Mouse (Mus musculus) liver, embryonic 15.5 days (tissue): ENCODE data around the gene Tmem221. TPM values are rescaled to one million over a fixed set of nuclear protein-coding genes. Genes with fewer than 3 reads are reported as not detected.

Experiments
- ATAC-seq: fragments of 200-750 bp; cut with Nextera tagmentation; 2 replicates; pipeline ENCODE4 v1.8.0; 2017; ENCODE audit warnings: moderate number of reproducible peaks, mild to moderate bottlenecking, moderate library complexity; ENCODE audit not compliant: insufficient read depth
- H3K27ac ChIP-seq: fragments of 300-500 bp; sonication (generic); replicated peaks from 2 replicates; pipeline ENCODE4 v1.5.1; 2015; ENCODE audit warnings: mild to moderate bottlenecking, inconsistent platforms
- H3K27me3 ChIP-seq: fragments of 300-500 bp; sonication (generic); 2 replicates; pipeline ENCODE4 v1.6.1; 2015; ENCODE audit warnings: mild to moderate bottlenecking, inconsistent platforms
- H3K36me3 ChIP-seq: fragments of 300-500 bp; sonication (generic); replicated peaks from 2 replicates; pipeline ENCODE4 v1.6.1; 2015; ENCODE audit warnings: moderate library complexity, mild to moderate bottlenecking, inconsistent platforms
- H3K4me1 ChIP-seq: fragments of 300-500 bp; sonication (generic); replicated peaks from 2 replicates; pipeline ENCODE4 v1.6.1; 2015; ENCODE audit warnings: inconsistent platforms
- H3K4me2 ChIP-seq: fragments of 300-500 bp; sonication (generic); 2 replicates; pipeline ENCODE4 v1.6.1; 2015; ENCODE audit warnings: moderate library complexity, mild to moderate bottlenecking, inconsistent platforms
- H3K4me3 ChIP-seq: fragments of 300-500 bp; sonication (generic); replicated peaks from 2 replicates; pipeline ENCODE4 v1.5.1; 2015; ENCODE audit warnings: mild to moderate bottlenecking, inconsistent platforms
- H3K9ac ChIP-seq: fragments of 300-500 bp; sonication (generic); 2 replicates; pipeline ENCODE4 v1.6.1; 2015; ENCODE audit warnings: moderate library complexity, mild to moderate bottlenecking, inconsistent platforms
- H3K9me3 ChIP-seq: fragments of 300-500 bp; sonication (generic); replicated peaks from 2 replicates; pipeline ENCODE4 v1.6.1; 2016; ENCODE audit warnings: inconsistent platforms
- WGBS: fragments of 180-500 bp; shearing (Covaris S2); methylation state at CpG from one replicate; pipeline ENCODE4 v1.1.7; 2015; ENCODE audit warnings: mixed read lengths; ENCODE audit not compliant: insufficient replicate concordance; 5-methylcytosine and 5-hydroxymethylcytosine counted together
- polyA plus RNA-seq: library from polyadenylated mRNA; unstranded; fragments of >200 nt; fragmentation: Nextera tagmentation; extraction: Ambion mirVana; gene quantifications from 2 replicates; pipeline ENCODE4 v1.2.1, GENCODE M21; 2015

Tmem221 gene
- 0.50 and 0.94 TPM in 2 replicates for polyA plus RNA-seq

DNA sequence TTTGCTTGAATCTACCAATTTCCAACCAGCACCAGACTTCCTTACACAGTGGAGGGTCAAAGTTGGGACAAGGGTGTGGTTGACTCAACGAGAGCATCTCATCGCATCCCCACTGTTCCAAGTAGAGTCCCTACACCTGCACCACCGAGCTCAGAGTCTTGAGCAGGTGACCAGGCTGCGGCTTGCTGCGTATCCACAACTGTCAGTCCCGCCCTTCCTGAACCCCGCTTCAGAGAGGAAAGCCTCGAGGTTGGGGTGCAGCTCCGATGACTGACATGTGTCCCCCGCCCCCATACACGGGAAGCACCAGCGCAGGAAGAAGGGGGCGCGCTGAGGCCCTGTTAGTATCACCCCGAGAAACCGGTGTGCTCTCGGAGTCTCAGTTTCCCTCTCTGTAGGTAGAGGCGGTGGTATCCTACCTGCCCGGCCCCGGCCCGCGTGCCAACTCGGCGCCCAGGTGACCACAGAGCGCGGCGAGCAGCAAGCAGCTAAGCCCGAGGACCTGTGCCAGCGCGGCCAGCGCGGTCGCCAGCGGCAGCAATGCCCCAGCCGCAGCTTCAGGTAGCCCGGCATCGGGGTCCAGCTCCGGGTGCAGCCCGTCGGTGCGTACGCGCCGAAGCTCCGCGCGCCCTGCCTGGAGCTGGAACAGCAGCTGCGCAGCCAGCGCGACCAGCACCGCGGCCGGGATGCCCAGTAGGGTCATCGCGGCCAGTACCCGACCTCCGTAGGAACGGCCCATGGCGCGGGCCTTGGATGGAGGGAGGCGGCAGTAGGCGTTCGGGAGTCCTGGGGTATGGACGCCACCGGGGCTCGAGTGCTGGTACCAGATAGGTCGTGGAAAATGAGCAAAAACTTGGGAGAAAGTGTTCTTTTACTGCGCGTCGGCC, at the start of gene Tmem221:
Tmem221 (minus strand) TSS at position 801 of the 887 bp plus-strand sequence.
- Histone ChIP-seq H3K27ac (no peak within 1 kb of the TSS), H3K9ac (peak within 1 kb of the TSS; percentile 39; the same call in 1 of the 2 replicates), H3K9me3 (no peaks in the 10 kb centered on the region), H3K4me2 (peak within 1 kb of the TSS; percentile 82), H3K4me3 (peak within 1 kb of the TSS; percentile 54), H3K27me3 (peaks cover 65% of the 10 kb centered on the region), H3K4me1 (peaks cover 50% of the 10 kb centered on the region), H3K36me3 (no peaks in the 10 kb centered on the region)
- ATAC-seq = peak; percentile 17; the same call in 1 of the 2 replicates
- WGBS = 4% methylated on average over 70 of the region's 70 CpGs

DNA sequence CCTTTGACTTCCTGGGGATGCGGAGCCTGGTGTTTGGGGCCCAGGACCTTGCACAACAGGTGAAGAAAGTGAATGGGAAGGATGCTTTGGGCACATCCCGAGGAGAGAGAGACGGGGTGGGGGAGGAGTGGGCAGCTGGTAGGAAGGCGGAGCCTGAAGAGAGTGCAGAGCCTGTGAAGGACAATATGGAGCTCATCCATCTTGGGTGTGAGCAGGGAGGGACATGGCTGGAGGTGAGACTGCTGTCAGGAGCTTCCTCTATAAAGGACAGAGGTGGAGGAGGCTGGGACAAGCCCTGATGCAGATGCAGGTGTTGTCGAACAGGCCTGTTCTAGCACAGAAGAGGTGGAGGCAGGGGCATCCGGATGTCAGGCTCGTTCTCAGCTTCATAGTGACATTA, 45.4 kb upstream of the Tmem221 start:
- ATAC-seq = no peak
- H3K27me3 ChIP-seq = peaks cover 49% of the 10 kb centered on the region
- H3K9me3 ChIP-seq = no peaks in the 10 kb centered on the region
- no peak overlapping the region for H3K4me2 ChIP-seq
- H3K4me1 ChIP-seq = peaks cover 19% of the 10 kb centered on the region
- WGBS = 54% methylated on average over 7 of the region's 7 CpGs
- H3K27ac ChIP-seq = no peak overlapping the region
- H3K9ac ChIP-seq = no peak overlapping the region
- no peak overlapping the region for H3K4me3 ChIP-seq
- H3K36me3 ChIP-seq = no peaks in the 10 kb centered on the region

DNA sequence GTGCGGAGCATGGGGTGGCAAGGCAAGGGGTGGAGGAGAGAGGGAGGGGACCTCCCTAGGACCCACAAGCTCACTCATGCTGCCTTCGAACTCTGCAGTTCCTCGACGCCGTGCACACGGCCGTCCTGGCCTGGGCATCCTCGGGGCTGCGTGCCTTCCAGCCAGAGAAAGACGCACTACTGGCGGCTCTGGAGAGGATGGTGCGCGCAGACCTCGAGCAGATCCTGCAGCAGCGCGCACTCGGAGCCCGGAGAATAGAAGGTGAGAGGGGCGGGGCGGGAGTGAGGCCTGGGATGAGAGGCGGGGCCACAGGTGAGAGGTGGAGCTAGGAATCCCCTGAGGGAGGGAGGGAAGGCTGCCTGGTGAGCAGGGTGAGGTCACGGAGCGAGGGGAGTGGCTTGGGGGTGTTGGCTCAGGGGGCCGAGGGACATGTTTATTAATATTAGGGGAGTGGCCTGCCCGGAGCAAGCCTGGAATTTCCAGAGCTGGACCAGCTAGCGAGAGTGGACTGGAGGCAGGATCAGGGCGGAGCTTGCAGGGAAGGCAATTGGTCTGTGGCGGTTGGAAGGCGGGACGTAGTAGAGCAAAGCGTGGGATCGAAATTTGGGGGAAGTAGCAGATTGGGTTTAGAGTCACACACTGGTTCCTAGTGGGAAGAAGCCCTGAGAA, 44.1 kb upstream of the Tmem221 start:
- H3K4me3 ChIP-seq = peak overlapping the region; percentile 28
- H3K36me3 ChIP-seq = no peaks in the 10 kb centered on the region
- peak; percentile 59 for ATAC-seq
- 9% methylated on average over 32 of the region's 32 CpGs for WGBS
- H3K4me1 ChIP-seq = peaks cover 19% of the 10 kb centered on the region
- H3K9me3 ChIP-seq = no peaks in the 10 kb centered on the region
- H3K27me3 ChIP-seq = peaks cover 49% of the 10 kb centered on the region
- H3K9ac ChIP-seq = no peak overlapping the region
- H3K27ac ChIP-seq = no peak overlapping the region
- peak overlapping the region; percentile 51 for H3K4me2 ChIP-seq

DNA sequence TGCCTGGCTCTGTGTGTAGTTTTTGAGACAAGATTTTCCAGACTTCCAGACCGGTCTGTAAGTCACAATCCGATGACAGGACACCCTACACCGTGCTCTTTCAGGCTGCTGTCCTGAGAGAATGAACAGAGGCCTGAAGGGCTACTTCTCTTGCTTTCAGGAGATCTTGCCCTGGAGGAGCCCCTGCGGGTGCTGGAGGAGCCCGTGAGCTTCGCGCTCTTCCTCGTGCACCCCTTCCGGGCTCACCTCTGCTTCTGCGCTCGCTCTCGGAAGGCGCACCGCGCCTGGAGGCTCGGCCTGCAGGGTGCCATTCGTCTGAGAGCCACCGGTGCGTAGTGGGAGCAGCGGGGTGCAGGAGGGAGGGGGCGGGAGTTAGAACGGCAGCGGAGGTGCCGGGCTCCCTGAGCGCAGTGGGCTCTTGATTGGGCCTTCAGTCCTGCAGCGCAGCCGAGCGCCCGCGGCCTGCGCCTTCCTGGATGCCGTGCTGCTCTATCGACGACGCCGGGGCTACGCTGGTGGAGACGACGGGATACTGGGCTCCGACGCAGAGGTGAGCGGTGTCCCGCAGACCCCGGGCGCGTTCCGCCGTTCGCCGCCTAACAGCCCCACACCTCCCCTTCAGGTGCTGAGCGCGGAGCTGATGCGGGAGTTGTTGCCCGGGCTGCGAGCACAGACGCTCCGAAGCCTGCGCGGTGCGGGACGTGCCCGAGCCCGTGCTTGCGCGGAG, 43.4 kb upstream of the Tmem221 start:
- ATAC-seq = 0 out of 2 replicates have a peak, but pooled peaks have one; percentile 2
- peak overlapping the region; percentile 51 for H3K4me2 ChIP-seq
- no peak overlapping the region for H3K9ac ChIP-seq
- no peaks in the 10 kb centered on the region for H3K9me3 ChIP-seq
- H3K4me1 ChIP-seq = peaks cover 19% of the 10 kb centered on the region
- H3K27ac ChIP-seq = no peak overlapping the region
- peak overlapping the region; percentile 28; the same call in 1 of the 2 replicates for H3K4me3 ChIP-seq
- no peaks in the 10 kb centered on the region for H3K36me3 ChIP-seq
- 3% methylated on average over 65 of the region's 65 CpGs for WGBS
- H3K27me3 ChIP-seq = peaks cover 49% of the 10 kb centered on the region

DNA sequence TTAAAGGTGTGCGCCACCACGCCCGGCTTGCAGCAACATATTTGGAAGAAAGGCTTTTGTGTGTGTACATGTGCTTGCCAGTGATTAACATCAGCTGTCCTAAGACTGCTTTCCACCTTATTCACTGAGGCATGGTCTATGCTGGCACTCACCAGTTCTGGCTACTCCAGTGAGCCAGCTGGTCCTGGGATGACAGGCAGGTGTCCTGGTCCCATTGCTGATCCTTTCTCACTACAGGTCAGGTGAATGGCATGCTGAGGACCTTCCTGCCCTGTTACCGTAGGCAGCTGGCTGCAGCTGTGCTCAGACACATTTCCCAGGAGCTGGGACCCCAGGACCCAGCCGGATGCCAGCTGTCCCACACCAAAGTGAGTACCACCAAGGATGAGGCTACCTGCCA, 40.2 kb upstream of the Tmem221 start:
- WGBS = 74% methylated on average over 5 of the region's 5 CpGs
- ATAC-seq = no peak
- H3K36me3 ChIP-seq = no peaks in the 10 kb centered on the region; the same call in 1 of the 2 replicates
- no peak overlapping the region for H3K27ac ChIP-seq
- peaks cover 39% of the 10 kb centered on the region for H3K27me3 ChIP-seq
- H3K4me1 ChIP-seq = peaks cover 39% of the 10 kb centered on the region
- H3K4me3 ChIP-seq = no peak overlapping the region
- H3K4me2 ChIP-seq = no peak overlapping the region
- H3K9ac ChIP-seq = no peak overlapping the region
- H3K9me3 ChIP-seq = no peaks in the 10 kb centered on the region

DNA sequence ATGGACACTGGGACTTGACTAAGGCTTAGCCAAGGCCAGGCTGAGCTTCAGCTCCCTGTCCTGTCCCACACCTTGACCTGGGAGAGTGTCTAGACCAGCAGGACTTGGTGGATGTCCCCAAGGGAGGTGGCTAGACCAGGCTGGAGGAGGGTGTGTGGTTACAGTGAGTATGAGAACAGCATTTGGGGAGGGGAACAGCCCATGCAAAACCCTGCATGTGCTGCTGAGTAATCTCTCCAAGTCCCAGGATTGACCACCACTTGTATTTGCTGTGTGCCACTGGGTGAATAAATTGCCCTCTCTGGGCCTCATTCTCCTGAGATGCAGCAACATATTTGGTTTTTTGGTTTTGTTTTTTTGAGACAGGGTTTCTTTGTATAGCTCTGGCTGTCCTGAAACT, 39.7 kb upstream of the Tmem221 start:
- Histone ChIP-seq H3K4me3 (no peak overlapping the region), H3K4me1 (peaks cover 41% of the 10 kb centered on the region), H3K27me3 (peaks cover 35% of the 10 kb centered on the region), H3K36me3 (no peaks in the 10 kb centered on the region; the same call in 1 of the 2 replicates), H3K9me3 (no peaks in the 10 kb centered on the region), H3K27ac (no peak overlapping the region), H3K4me2 (no peak overlapping the region), H3K9ac (no peak overlapping the region)
- ATAC-seq = no peak

DNA sequence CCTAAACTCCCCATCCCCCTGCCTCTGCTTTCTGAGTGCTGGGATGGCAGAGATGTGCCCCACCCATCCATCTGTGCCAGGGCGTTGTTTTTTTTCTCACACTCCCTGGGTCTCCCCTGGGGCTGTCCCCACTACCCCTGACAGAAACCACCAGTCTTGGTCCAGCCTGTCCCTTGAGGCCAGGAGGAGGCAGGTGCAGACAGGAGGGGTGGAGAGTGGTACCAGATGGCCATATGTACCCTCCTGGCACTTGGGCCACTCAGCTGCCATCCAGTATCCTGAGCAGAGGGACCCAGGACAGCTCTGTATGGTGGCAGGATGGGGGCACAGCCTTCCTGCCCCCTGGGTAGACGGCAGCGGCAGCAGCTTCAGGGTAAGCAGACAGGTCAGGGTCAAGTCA, 38.8 kb upstream of the Tmem221 start, which contains the start of gene Fam129c:
Fam129c (plus strand) TSS at position 198 of the 400 bp plus-strand sequence.
- peaks cover 41% of the 10 kb centered on the region for H3K4me1 ChIP-seq
- no peaks in the 10 kb centered on the region; the same call in 1 of the 2 replicates for H3K36me3 ChIP-seq
- no peak within 1 kb of the TSS for H3K4me2 ChIP-seq
- H3K27ac ChIP-seq = no peak within 1 kb of the TSS
- ATAC-seq = no peak
- no peak within 1 kb of the TSS for H3K9ac ChIP-seq
- H3K9me3 ChIP-seq = no peaks in the 10 kb centered on the region
- no peak within 1 kb of the TSS for H3K4me3 ChIP-seq
- WGBS = 63% methylated on average over 3 of the region's 3 CpGs
- H3K27me3 ChIP-seq = peaks cover 26% of the 10 kb centered on the region

DNA sequence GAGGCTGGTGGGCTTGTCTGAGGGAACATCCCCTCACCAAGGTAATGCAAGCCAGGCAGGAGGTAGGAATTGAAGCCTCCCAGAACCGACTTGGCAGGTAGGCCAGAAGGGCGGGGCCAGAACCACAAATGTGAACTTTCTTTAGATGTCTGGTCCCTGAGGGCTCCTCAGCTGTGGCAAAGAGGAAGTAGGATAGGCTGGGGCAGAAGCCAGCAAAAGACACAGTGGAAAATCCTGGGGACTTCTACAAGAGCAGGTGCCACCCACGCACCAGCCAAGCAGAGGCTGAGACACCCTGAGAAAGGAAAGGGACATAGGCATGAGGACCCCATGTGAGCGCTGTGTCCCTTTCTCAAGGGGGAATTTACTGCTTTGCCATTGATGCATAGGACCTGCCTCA, 38.1 kb upstream of the Tmem221 start:
- no peaks in the 10 kb centered on the region; the same call in 1 of the 2 replicates for H3K36me3 ChIP-seq
- H3K9me3 ChIP-seq = no peaks in the 10 kb centered on the region
- H3K9ac ChIP-seq = no peak overlapping the region
- H3K4me1 ChIP-seq = peaks cover 41% of the 10 kb centered on the region
- 60% methylated on average over 4 of the region's 4 CpGs for WGBS
- H3K4me2 ChIP-seq = no peak overlapping the region
- no peak overlapping the region for H3K4me3 ChIP-seq
- peaks cover 19% of the 10 kb centered on the region for H3K27me3 ChIP-seq
- no peak overlapping the region for H3K27ac ChIP-seq
- no peak for ATAC-seq

DNA sequence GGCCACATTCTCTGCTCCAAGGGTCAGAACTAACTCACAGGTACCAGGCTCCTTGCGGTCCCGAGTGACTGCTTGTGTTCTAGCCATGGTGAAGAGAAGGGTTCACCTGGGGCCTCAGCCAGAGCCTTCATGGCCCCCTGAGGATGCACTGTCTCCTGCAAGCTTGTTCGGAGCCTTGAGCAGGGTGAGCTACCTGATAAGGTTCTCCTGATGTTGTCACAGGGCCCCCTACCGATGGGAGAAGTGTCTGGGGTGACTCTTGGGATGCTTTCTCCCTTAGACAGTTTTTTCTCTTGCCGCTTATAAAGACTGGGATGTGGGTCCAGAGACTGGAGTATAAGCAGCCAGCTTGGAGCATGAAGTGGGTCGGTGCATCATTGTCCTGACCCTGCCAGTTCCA, 37.7 kb upstream of the Tmem221 start:
- no peak overlapping the region for H3K9ac ChIP-seq
- no peak overlapping the region for H3K4me2 ChIP-seq
- no peak overlapping the region for H3K4me3 ChIP-seq

DNA sequence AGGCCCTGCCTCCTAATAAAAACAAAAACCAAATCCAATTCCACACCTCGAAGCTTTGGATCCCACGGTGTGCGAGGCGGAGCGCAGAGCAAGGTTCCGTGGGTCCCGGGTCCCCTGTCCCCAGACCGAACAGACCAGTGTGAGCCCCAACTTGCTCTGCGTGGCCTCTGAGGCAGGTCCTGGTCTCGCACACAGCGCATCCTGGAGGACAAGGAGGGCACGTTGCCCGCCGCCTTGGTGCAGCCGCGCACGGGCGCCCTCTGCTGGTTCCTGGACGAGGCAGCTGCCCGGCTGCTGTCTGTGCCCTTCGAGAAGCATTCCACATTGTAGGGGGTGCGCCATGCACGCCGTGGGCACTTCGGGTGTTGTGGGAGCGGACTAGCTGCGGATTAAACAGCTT, 37.2 kb upstream of the Tmem221 start:
- H3K4me3 ChIP-seq = no peak overlapping the region
- 14% methylated on average over 27 of the region's 27 CpGs for WGBS
- H3K4me2 ChIP-seq = peak overlapping the region; percentile 2; the same call in 1 of the 2 replicates
- H3K4me1 ChIP-seq = peaks cover 50% of the 10 kb centered on the region
- H3K27me3 ChIP-seq = peaks cover 10% of the 10 kb centered on the region
- ATAC-seq = no peak
- H3K9ac ChIP-seq = no peak overlapping the region
- H3K9me3 ChIP-seq = no peaks in the 10 kb centered on the region
- no peaks in the 10 kb centered on the region; the same call in 1 of the 2 replicates for H3K36me3 ChIP-seq
- no peak overlapping the region for H3K27ac ChIP-seq

More for the DNA sequence above, 37.7 kb upstream of the Tmem221 start:
- 48% methylated on average over 6 of the region's 6 CpGs for whole genome bisulfite sequencing
- no peak for ATAC-seq
- peaks cover 15% of the 10 kb centered on the region for H3K27me3 ChIP-seq
- no peaks in the 10 kb centered on the region; the same call in 1 of the 2 replicates for H3K36me3 ChIP-seq
- no peaks in the 10 kb centered on the region for H3K9me3 ChIP-seq
- H3K27ac ChIP-seq = no peak overlapping the region
- H3K4me1 ChIP-seq = peaks cover 44% of the 10 kb centered on the region
